Mouse (Mus musculus) cerebellum, postnatal 14 days (tissue): ENCODE data around the gene Zfp384.

Experiments
- DNase-seq, 2 experiments: peaks; one replicate each; pipeline ENCODE4 v3.0.0; 2021; ENCODE audit warnings: mixed read lengths in 2 of 2

Zfp384 gene

GRCm38 (mm10) chr6:125009129-125009180 lies at the start of gene Zfp384:
Gene Zfp384 (plus strand): TSS chr6:125009145.
- DNase-seq = no peak

DNA sequence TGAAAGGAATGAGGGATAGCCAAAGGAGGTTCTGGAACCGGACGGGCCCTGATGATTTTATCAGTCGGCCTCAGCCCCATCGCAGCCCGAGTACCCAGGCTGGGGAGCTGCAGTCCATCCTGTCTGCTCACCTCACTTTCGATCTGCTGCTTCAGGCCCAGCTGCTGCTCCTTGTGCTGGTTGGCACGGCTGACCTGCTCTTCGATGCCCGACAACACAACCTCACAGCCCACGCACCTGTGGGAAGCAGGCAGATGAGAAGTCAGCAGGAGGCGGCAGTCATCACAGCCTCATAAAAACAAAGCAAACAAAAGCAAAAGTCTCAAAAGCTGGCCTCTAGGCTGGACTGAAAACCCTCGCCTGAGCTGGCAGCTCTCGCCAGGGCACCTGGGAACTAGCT lies 49.0 kb upstream of the Zfp384 start:
- DNase-seq = no peak

- DNase-seq = no peak
Observed at GRCm38 (mm10) chr6:124961021-124961420, 47.9 kb upstream of the Zfp384 start.

DNA sequence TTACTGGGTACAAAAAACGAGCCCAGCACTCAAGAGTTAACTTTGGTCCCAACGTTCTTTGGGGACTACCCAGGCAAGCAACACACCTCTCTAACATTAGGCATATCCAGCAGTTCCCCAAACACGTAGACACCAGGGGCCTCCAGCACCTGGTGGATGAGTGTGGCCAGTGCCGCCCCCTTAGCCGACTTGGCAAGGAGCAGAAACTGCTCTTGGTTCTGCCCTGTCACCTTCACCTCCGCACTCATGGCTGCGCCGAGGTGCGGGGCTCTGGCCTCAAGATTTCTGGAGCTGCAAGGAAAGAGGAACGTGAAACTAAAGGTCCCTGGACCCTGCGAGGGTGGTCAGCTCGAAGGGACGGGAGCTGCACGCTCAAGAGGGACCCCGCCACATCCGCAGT lies 44.3 kb upstream of the Zfp384 start:
- DNase-seq = no peak

GRCm38 (mm10) chr6:124965088-124965719 lies 43.7 kb upstream of the Zfp384 start, which contains the start of gene Cops7a:
Gene Cops7a (minus strand): TSS chr6:124965538.
- DNase-seq = peak; percentile 96 to 97

GRCm38 (mm10) chr6:124965747-124966146 lies 43.2 kb upstream of the Zfp384 start:
- DNase-seq = peak in 1 of 2 experiments; percentile 34

DNA sequence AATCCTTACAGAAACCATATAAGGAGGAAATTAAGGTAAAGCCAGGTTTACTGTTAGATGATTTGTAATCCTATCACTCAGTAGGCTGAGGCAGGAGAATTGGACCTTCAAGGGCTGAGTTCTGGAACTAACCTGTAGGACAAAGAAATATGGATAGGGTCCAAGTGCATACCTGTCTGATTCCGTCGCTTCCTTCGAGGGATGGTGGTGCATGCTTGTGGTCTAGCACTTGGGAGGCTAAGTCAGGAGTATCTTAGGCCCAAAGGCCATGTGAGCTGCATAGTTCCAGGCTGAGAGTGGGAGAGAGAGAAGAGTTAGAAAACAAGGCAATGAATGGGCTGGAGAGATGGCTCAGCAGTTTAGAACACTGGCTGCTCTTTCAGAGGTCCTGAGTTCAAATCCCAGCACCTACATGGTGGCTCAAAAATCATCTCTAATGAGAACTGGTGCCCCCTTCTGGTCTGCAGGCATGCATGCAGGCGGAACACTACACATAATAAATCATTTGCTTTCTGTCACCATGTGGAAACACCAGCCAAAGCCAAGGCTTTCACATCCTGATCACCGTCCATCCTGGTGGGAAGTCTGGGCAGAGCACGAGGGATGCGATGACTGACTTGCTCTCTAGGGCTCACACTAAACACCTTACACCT lies 42.4 kb upstream of the Zfp384 start:
- DNase-seq = peak; percentile 24 to 46

DNA sequence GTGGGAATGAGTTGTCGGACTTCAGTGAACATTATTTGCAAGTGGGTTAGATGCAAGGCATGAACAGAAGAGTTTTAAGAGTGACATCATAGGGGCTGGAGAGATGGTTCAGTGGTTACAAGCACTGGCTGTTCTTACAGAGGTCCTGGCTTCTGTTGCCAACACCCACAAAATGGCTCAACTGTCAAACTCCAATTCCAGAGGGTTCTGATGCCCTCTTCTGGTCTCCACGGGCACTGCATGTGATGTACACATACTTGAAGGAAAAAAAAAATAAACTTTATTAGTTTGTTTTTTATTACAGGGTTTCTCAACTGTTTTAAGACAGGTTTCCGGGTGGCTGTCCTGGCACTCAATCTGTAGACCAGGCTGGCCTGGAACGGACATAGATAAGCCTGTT lies 41.2 kb upstream of the Zfp384 start:
- DNase-seq = peak; percentile 64 to 84

- DNase-seq = no peak
Observed at GRCm38 (mm10) chr6:124992241-124992640, 16.7 kb upstream of the Zfp384 start.

DNA sequence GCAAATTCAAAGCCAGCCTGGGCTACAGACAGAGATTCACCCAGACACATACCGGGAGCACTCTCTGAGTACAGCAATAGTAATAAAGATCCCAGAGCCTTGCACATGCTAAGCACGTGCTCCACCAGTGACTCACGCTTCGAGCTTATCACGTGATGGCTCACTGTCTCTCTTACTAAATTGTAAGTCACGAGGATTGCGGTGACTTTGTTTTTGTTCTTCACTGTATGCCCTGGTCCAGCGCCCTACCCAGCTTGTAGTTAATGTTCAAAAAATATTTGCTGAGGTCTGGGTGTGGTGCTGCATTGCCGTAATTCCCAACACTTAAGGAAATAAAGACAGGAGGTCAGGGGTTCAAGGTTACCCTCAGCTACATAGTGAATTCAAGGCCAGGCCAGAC lies 15.6 kb upstream of the Zfp384 start:
- no peak for DNase-seq

- no peak for DNase-seq
Observed at GRCm38 (mm10) chr6:124993876-124994275, 15.1 kb upstream of the Zfp384 start.

DNA sequence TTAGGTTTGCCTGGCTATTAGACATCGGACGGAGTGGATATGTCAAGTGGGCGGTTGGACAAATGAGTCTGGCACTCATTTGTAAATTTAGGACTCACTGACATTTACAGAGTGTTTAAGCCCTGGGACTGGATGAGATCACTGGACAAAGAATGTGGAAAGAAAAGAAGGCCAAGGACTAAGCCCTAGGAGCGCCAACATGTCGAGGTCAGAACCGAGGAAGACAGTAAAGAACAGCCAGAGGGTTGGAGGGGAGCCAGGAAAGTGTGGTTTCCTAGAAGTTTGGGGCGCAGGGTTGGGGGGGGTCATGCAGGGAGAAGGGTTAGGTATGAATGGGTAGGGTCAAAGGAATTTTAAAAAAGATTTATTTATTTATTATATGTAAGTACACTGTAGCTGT lies 13.7 kb upstream of the Zfp384 start:
- DNase-seq = no peak

DNA sequence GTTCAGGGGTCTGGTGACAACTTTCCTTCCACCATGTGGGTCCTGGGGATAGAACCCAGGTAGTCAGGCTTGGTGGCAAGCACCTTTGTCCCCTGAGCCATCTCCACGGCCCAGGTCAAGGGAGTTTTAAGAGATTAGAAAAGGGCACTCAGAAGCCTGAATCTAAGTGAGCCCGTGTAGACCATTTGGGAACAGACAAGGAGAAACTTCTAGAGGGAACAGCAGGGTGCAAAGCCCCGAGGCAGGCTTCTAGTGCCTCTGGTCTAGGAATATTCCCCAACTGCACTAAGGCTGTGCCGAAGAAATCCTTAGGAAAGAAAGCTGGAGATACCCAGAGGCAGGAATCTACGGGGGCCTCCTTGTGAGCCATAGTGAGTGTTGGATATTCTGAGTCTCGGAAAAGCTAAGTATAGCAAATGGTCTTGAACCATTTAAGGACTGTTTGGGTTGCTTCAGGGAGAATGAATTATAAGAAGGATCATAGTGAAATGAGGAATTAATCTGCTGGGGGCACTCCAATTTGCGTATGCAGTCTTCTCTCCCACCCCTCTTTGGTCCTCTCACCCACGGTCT lies 13.0 kb upstream of the Zfp384 start:
- no peak for DNase-seq

GRCm38 (mm10) chr6:124996551-124997501 lies 12.1 kb upstream of the Zfp384 start, which contains the start of gene Pianp:
Gene Pianp (plus strand): TSS chr6:124996694.
- peak; percentile 94 for DNase-seq

GRCm38 (mm10) chr6:124998066-124998465 lies 10.9 kb upstream of the Zfp384 start:
- DNase-seq = no peak

DNA sequence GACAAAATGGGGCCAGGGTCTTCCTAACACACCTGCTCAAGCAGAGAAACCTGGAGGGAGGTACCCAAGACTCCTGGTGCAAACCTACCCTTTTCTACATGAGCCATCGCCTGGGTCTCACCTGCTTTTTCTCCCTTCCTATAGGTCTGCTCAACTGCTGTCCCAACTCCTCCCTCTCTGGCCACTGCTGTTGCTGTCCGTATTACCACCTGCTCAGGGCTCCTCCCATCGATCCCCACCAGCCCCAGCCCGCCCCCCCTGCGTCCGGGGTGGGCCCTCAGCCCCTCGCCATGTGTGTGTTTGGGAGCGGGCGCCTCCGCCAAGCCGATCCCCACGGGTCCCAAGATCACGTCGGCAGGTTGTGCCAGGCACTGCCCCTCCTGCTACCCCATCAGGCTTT lies 9.9 kb upstream of the Zfp384 start:
- no peak for DNase-seq

- DNase-seq = no peak
Observed at GRCm38 (mm10) chr6:124999546-124999945, 9.4 kb upstream of the Zfp384 start.

- DNase-seq = no peak
Observed at GRCm38 (mm10) chr6:125003706-125004105, 5.2 kb upstream of the Zfp384 start.

- no peak for DNase-seq
Observed at GRCm38 (mm10) chr6:125005086-125005485, 3.9 kb upstream of the Zfp384 start.

DNA sequence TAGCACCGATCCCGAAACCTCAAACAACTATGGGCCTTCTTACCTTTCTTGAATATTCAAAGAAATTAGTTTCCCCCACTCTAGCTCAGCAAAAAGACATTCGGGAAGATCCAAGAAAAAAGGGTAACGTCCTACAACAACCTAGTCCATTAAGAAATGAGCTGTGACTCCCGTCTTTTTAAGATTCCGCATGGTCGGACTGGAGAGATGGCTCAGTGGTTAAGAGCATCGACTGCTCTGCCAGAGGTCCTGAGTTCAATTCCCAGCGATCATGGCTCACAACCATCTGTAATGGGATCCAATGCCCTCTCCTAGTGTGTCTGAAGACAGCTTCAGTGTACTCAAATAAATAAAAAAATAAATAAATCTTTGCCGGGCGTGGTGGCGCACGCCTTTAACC lies 885 bp upstream of the Zfp384 start:
- DNase-seq = no peak

- peak; percentile 96 to 98 for DNase-seq
Observed at GRCm38 (mm10) chr6:125008586-125009128, 288 bp upstream of the Zfp384 start.

DNA sequence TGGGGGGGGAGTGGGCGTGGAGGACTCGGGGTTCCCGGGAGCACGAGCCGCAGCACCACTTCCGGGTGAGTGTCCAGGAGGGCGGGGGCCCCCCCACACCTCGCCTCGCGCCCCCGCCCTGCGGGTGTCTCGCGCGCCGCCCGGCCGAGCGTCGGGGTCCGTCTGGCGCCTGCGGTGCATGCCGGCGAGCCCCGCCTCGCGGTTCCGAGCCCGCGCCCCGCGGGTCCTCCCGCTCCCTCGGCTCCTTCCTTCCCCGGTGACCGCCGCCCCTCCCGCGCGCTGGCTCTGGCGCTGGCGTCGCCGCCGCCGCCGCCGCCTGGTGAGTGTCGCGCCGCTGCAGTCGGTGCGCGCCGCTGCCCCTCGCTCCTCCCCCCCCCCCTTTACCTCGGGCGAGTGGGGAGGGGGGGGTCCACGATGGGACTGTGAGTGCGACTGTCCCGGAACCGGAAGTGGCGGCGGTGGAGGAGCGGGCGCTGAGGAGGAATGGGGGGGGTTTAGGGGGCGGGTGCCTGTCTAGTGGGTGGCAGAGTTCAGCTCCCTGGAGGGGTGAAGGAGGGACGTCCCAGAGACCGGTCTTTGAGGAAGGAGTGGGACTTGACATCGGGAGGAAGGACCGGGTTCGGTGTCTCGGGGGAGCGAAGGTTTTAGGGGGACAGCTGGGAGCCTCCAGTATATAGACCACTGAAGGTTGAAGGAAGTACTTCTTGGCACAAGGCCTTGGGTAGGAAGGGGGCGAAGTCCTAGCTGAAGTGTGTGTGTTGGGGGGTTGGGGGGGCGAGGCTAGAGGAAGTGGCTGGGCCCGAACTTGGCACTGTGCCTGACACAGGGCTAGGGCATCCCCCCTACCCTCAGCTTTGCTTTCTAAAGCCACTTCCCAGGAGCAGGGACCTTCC lies 482 bp downstream of the Zfp384 start:
- peak; percentile 82 to 85 for DNase-seq
